Mouse (Mus musculus) bone marrow, adult 2 months (tissue): ENCODE data around the gene Mosmo.

Experiments
- CTCF ChIP-seq: fragments of 200-500 bp; IDR thresholded peaks from 2 replicates; pipeline ENCODE4 v1.5.1; 2011; ENCODE audit warnings: low read length, control low read depth; ENCODE audit not compliant: control insufficient read depth, insufficient read depth
- POLR2A ChIP-seq: fragments of 200-500 bp; IDR thresholded peaks from 2 replicates; pipeline ENCODE4 v1.6.1; 2011; ENCODE audit warnings: low read depth, mild to moderate bottlenecking, control low read depth, low read length, borderline replicate concordance; ENCODE audit not compliant: control insufficient read depth

DNA sequence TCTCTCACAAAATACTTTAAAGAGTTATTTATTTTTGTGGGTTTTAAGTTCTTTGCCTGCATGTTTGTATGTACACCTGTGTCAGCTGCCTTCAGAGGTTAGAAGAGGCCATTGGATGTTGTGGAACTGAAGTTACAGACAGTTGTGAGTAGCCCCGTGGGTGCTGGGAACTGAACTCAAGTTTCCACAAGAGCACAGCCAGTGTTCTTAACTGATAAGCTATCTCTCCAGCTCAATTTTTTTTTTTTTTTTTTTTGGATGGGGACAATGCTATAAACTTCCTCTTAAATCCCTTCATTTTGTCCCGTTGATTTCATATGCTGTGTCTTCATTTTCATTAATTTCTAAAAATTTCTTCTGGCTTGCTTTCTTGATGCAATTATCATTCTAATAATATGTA, 35.8 kb downstream of the Mosmo start:
- TF ChIP-seq POLR2A (no peak), CTCF (no peak)
